Mouse (Mus musculus) neural tube, embryonic 11.5 days (tissue): Measurements from ENCODE around the gene Cdk15. TPM values are rescaled to one million over a fixed set of nuclear protein-coding genes. Genes with fewer than 3 reads are reported as not detected.

ENCODE experiments used
- ATAC-seq: fragments of 200-750 bp; cut with Nextera tagmentation; 2 replicates; pipeline ENCODE4 v1.8.0; 2017; ENCODE audit warnings: moderate number of reproducible peaks, mild to moderate bottlenecking, moderate TSS enrichment, moderate library complexity; ENCODE audit not compliant: insufficient read depth, low FRiP score, low TSS enrichment
- DNase-seq: peaks from one replicate; pipeline ENCODE4 v3.0.0-alpha.2; 2015; ENCODE audit warnings: low spot score
- H3K27ac ChIP-seq: fragments of 300-500 bp; sonication (generic); 2 replicates; pipeline ENCODE4 v1.5.1; 2014; ENCODE audit warnings: low read depth, mild to moderate bottlenecking, low read length
- H3K27me3 ChIP-seq: fragments of 300-500 bp; sonication (generic); 2 replicates; pipeline ENCODE4 v1.6.1; 2014; ENCODE audit warnings: mild to moderate bottlenecking, low read length, mixed read lengths; ENCODE audit not compliant: control insufficient read depth, insufficient read depth
- H3K36me3 ChIP-seq: fragments of 300-500 bp; sonication (generic); 2 replicates; pipeline ENCODE4 v1.6.1; 2014; ENCODE audit warnings: mild to moderate bottlenecking, low read length, moderate library complexity, mixed read lengths; ENCODE audit not compliant: control insufficient read depth, insufficient read depth
- H3K4me1 ChIP-seq: fragments of 300-500 bp; sonication (generic); 2 replicates; pipeline ENCODE4 v1.6.1; 2014; ENCODE audit warnings: low read length, mixed read lengths; ENCODE audit not compliant: control insufficient read depth, insufficient read depth
- H3K4me2 ChIP-seq: fragments of 300-500 bp; sonication (generic); 2 replicates; pipeline ENCODE4 v1.6.1; 2014; ENCODE audit warnings: low read depth, mild to moderate bottlenecking, moderate library complexity
- H3K4me3 ChIP-seq: fragments of 300-500 bp; sonication (generic); 2 replicates; pipeline ENCODE4 v1.5.1; 2014; ENCODE audit warnings: low read depth, low read length
- H3K9ac ChIP-seq: fragments of 300-500 bp; sonication (generic); 2 replicates; pipeline ENCODE4 v1.6.1; 2014; ENCODE audit warnings: mild to moderate bottlenecking, low read length
- H3K9me3 ChIP-seq: fragments of 300-500 bp; sonication (generic); 2 replicates; pipeline ENCODE4 v1.6.1; 2016; ENCODE audit warnings: low read length; ENCODE audit not compliant: control insufficient read depth
- WGBS: fragments of 180-500 bp; shearing (Covaris S2); extraction: QIAGEN DNeasy Blood & Tissue Kit; methylation state at CpG from one replicate; pipeline ENCODE4 v1.1.7; 2014; 5-methylcytosine and 5-hydroxymethylcytosine counted together
- polyA plus RNA-seq: library from polyadenylated mRNA; unstranded; fragments of >200 nt; fragmentation: Nextera tagmentation; extraction: Ambion mirVana; gene quantifications from 2 replicates; pipeline ENCODE4 v1.2.1, GENCODE M21; 2014

The Cdk15 gene
- polyA plus RNA-seq, 1 experiment from 2014 or later: 0.31 TPM

DNA sequence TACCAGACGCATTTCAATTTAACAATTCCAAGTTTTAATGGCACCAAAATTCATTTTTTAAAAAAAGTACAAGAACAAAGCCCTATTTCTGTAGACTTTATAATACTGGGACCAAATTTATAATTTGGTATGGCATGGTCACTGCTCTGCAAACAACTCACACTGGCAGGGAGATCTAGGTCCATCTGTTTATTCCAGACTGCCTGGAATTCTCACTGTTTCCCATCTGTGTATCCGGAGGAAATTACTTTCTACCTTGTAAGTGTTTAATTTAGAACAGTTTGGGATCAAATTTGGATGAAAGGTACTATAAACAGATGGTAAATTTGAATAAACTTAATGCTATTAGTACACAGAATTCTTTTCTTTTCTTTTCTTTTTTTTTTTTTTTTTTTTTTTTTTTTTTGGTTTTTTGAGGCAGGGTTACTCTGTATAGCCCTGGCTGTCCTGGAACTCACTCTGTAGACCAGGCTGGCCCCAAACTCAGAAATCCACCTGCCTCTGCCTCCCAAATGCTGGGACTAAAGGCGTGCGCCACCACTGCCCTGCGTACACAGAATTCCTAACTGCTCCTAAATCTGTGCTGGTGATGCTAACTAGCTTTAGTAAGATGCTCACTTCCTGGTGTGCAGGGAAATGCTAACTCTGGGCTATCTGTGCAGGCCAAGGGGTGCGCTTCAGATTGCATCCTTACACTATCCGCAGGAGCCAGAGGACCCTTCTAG, 34.4 kb upstream of the Cdk15 start:
- no peak overlapping the region for H3K27ac ChIP-seq
- H3K4me2 ChIP-seq: no peak overlapping the region
- no peaks in the 10 kb centered on the region for H3K4me1 ChIP-seq
- no peaks in the 10 kb centered on the region for H3K9me3 ChIP-seq
- ATAC-seq (no peak), DNase-seq (no peak)
- 0 out of 2 replicates have a peak, but pooled peaks cover 2% of the 10 kb centered on the region for H3K36me3 ChIP-seq
- H3K9ac ChIP-seq: no peak overlapping the region
- H3K4me3 ChIP-seq: no peak overlapping the region
- H3K27me3 ChIP-seq: no peaks in the 10 kb centered on the region
- WGBS: 95% methylated on average over 7 of the region's 7 CpGs

DNA sequence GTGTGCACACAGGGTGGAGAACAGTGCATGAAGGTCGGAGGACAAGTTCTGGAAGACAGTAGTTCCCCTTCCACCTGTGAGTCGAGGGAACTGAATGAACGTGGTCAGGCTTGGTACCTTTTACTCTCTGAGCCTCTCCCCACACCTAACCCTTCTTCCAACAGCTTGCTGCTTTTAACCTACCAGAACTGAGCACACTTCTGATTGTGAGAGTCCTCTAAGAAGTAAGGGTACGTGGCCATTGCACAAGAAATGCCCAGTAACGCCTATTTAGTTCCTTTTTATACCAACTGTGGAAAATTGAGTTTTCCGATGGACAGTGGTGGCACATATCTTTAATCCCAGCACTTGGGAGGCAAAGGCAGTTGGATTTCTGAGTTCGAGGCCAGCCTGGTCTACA, 28.2 kb upstream of the Cdk15 start:
- no peak for ATAC-seq
- Histone ChIP-seq H3K27ac (no peak overlapping the region), H3K9ac (no peak overlapping the region), H3K4me3 (no peak overlapping the region), H3K27me3 (no peaks in the 10 kb centered on the region), H3K36me3 (no peaks in the 10 kb centered on the region), H3K4me1 (no peaks in the 10 kb centered on the region), H3K4me2 (no peak overlapping the region), H3K9me3 (no peaks in the 10 kb centered on the region)
- DNase-seq: no peak
- WGBS: 88% methylated on average over 7 of the region's 7 CpGs

DNA sequence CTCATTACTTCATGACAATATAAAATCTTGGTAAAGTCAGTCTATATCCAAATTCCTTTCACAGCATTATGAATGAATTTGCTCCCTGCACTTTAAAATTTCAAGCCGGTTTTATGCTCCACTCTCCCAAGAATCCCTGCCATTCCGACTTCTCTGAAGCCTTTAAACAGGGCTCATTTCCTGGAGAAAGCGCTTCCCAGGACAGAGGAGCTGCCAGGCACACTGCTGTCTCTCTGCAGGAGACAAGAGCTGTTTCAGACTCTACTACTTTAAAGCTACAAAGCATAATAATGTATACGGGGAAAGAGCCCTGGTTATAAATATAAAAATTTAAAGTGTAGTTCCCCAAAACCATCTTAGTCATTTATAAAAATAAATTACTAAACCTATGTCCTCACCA, 27.5 kb upstream of the Cdk15 start:
- H3K27me3 ChIP-seq: no peaks in the 10 kb centered on the region
- no peak overlapping the region for H3K27ac ChIP-seq
- no peak overlapping the region for H3K4me3 ChIP-seq
- H3K4me1 ChIP-seq: no peaks in the 10 kb centered on the region
- H3K4me2 ChIP-seq: no peak overlapping the region
- WGBS: 20% methylated on average over 4 of the region's 4 CpGs
- no peaks in the 10 kb centered on the region for H3K9me3 ChIP-seq
- ATAC-seq (no peak), DNase-seq (no peak)
- H3K9ac ChIP-seq: no peak overlapping the region
- no peaks in the 10 kb centered on the region for H3K36me3 ChIP-seq

DNA sequence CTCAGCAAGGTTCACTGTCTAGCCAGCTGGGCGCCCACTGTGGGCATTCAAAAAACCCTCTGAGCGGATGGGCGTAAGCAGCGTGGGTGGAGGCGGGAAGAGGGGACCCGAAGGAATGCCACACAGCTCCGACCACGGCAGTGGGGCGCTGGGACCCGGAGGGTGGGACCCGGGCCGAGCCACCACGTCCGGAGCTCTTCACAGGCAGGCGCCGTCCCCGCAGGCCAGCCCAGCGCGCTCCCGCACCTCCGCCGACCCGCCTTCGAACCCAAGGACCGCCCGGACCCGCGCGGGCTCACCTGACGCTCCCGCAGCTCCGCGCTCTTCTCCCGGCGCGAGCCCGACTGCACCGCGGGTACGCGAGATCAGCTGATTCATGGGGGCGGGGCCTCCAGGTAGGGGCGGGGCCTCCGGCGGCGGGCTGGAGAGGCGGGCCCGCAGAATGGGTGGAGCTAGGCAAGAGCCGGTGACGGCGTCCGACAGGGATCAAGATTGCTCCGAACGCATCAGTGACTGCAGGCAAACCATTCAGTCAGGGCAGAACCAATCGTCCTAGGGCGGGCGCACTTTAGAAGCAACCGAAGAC, 19.8 kb upstream of the Cdk15 start, which contains the start of gene Als2:
TSS of gene Als2 (minus strand) at position 376 of the 586 bp plus-strand sequence.
- Histone ChIP-seq H3K4me2 (peak within 1 kb of the TSS; percentile 75), H3K4me1 (no peaks in the 10 kb centered on the region), H3K9ac (peak within 1 kb of the TSS; percentile 77), H3K9me3 (no peaks in the 10 kb centered on the region), H3K27me3 (no peaks in the 10 kb centered on the region), H3K27ac (no peak within 1 kb of the TSS), H3K36me3 (no peaks in the 10 kb centered on the region), H3K4me3 (peak within 1 kb of the TSS; percentile 82)
- DNase-seq: peak; percentile 98
- WGBS: under 1% methylated on average over 57 of the region's 58 CpGs
- peak; percentile 99 for ATAC-seq

DNA sequence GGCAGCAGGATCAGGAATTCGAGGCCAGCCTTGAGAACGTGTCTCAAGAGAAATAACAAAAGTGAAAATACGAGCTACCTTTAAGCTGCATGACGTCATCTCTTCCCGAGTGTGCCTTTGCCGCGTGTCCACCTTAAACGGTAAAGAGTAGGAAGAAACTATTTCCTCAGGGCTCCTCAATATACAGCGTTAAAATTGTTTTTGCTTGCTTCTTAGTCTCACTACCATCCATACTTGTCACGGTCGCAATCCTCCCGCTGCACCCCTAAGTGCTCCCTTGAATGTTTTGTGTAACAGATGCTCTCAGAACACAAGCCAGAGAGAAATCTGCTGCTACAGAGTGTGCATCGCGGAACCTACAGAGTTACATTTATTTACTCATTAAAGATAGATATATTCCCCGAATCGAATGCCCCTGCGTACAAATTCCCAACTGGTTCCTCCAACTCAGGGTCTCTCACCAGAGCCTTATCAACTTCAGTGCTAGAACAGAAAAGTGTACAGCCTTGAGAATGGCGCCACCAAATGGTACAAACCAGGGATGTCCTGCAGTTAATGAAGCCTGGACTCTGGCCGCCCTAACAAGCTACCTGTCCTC, 19.0 kb upstream of the Cdk15 start:
- H3K4me1 ChIP-seq: no peaks in the 10 kb centered on the region
- DNase-seq: peak; percentile 73
- WGBS: under 1% methylated on average over 19 of the region's 19 CpGs
- H3K4me2 ChIP-seq: peak overlapping the region; percentile 46
- H3K36me3 ChIP-seq: no peaks in the 10 kb centered on the region
- no peak overlapping the region for H3K9ac ChIP-seq
- peak; percentile 43 for ATAC-seq
- no peaks in the 10 kb centered on the region for H3K27me3 ChIP-seq
- no peaks in the 10 kb centered on the region for H3K9me3 ChIP-seq
- peak overlapping the region; percentile 82 for H3K4me3 ChIP-seq
- H3K27ac ChIP-seq: no peak overlapping the region

DNA sequence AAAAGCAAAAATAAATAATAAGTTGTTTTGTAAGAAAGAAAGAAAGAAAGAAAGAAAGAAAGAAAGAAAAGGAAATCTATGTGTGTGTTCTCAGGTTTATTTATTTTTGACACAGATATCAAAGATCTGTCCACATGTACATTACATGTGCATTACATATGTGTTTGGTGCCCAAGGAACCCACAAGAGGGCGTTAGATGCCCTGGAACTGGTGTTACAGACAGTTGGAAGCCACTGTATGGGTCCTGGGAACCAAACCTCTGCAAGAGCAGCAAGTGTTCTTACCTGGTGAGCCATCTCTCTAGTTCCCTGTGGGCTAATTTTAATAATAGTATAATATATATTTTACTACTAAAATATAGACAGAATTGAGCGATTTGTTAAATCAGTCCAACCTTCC, 12.9 kb upstream of the Cdk15 start:
- WGBS: 62% methylated on average over 2 of the region's 2 CpGs
- no peak for ATAC-seq
- no peaks in the 10 kb centered on the region for H3K9me3 ChIP-seq

DNA sequence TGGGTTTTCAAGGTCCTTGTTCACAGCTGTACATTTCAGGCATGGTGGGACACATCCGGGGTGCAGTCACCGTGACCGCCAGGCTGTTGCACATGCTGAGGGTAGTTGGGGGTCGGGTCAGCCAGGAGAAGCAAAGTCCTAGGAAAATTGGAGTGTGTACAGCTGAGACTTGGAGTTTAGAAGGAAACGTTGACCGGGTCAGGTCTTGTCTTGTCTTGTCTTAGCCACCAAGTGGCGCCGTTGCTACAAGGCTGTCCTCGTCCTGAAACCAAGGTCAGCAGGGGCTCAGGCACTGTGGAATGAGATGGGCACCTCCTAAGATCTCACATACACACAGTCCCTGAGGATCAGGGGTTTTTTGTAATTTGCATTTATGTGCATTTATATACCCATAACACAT, 9.1 kb upstream of the Cdk15 start:
- no peaks in the 10 kb centered on the region for H3K9me3 ChIP-seq
- no peak overlapping the region; the same call in 1 of the 2 replicates for H3K9ac ChIP-seq
- H3K4me2 ChIP-seq: no peak overlapping the region
- H3K27ac ChIP-seq: no peak overlapping the region
- no peaks in the 10 kb centered on the region for H3K36me3 ChIP-seq
- H3K4me1 ChIP-seq: no peaks in the 10 kb centered on the region
- ATAC-seq (peak; percentile 48; the same call in 1 of the 2 replicates), DNase-seq (peak; percentile 75)
- H3K27me3 ChIP-seq: no peaks in the 10 kb centered on the region
- 3% methylated on average over 9 of the region's 9 CpGs for WGBS
- no peak overlapping the region for H3K4me3 ChIP-seq

More for the DNA sequence above, 12.9 kb upstream of the Cdk15 start:
- Histone ChIP-seq H3K27ac (no peak overlapping the region), H3K27me3 (no peaks in the 10 kb centered on the region), H3K4me3 (no peak overlapping the region), H3K4me2 (no peak overlapping the region), H3K36me3 (no peaks in the 10 kb centered on the region), H3K9ac (no peak overlapping the region), H3K4me1 (no peaks in the 10 kb centered on the region)
- no peak for DNase-seq

DNA sequence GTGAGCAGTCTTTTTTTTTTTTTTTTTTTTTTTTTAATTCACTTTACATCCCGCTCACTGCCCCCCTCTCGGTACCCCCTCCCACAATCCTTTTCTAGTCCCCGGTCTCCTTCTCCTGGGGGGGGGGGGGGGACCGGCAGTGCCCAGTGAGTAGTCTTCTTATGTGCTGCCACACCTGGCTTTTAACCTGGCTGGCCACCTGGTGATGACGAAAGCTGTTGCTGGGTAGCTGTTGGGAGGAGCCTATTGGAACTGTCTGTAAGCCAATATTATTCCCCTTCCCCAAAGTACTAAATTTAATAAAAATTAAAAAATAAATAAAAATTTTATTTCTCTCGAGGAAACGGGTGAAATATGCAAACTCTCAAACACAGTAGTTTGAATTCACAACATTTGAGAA, 3.9 kb upstream of the Cdk15 start:
- Histone ChIP-seq H3K9ac (no peak overlapping the region), H3K27me3 (no peaks in the 10 kb centered on the region), H3K36me3 (no peaks in the 10 kb centered on the region), H3K4me3 (no peak overlapping the region), H3K4me2 (peak overlapping the region; percentile 37), H3K9me3 (no peaks in the 10 kb centered on the region), H3K4me1 (peaks cover 6% of the 10 kb centered on the region), H3K27ac (no peak overlapping the region)
- DNase-seq (no peak), ATAC-seq (no peak)
- WGBS: 17% methylated on average over 5 of the region's 7 CpGs
